Mouse (Mus musculus) cerebellum, adult 18-20 months (tissue): Measurements from ENCODE around the gene Arl13b.

Experiments
- DNase-seq, 2 experiments: peaks; one replicate each; pipeline ENCODE4 v3.0.0; 2021

Arl13b gene

GRCm38 (mm10) chr16:62813790-62814189 lies 33.0 kb downstream of the Arl13b start:
- no peak for DNase-seq

- no peak for DNase-seq
Measured at GRCm38 (mm10) chr16:62810855-62811254, 36.0 kb downstream of the Arl13b start.

GRCm38 (mm10) chr16:62807249-62807979 lies 39.4 kb downstream of the Arl13b start:
- no peak for DNase-seq

DNA sequence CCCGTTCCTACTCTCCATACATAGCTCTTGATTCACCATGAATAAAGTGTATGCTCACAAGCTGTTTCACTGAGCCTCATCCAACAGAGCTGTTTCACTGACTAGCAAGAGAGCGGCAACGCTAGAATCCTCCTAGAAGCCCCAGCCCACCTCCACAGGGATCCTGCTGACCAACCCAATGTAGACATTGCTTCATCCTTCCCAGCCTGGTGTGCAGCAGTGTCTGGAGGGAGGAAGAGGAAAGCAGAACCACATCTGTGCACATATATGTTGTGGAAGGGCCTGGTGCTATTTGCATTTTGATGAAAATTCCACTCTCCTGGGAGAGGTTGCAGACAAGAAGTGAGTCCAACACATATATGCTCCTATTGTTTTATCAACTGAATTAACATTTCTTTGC lies 42.2 kb downstream of the Arl13b start:
- no peak for DNase-seq

GRCm38 (mm10) chr16:62799839-62800238 lies 47.0 kb downstream of the Arl13b start:
- DNase-seq = no peak

DNA sequence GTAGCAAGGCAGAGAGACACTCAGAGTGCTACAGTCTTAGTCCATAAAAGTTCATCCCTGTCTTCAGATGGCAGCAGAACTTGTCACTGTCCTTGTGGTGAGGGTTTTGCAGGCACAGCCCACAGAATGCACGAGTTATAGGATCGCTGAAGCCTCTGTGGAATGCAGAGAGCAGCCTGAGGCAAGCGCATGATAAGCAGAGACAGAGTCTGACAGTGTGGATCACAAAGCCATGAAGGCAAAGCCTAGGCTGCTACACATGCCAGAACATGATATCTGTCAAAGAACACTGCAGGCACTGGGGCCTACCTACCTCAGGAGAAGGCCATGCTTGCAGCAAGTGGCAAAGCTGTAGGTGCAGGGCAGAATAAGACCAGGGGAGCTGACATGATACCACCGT lies 47.4 kb downstream of the Arl13b start:
- no peak for DNase-seq

DNA sequence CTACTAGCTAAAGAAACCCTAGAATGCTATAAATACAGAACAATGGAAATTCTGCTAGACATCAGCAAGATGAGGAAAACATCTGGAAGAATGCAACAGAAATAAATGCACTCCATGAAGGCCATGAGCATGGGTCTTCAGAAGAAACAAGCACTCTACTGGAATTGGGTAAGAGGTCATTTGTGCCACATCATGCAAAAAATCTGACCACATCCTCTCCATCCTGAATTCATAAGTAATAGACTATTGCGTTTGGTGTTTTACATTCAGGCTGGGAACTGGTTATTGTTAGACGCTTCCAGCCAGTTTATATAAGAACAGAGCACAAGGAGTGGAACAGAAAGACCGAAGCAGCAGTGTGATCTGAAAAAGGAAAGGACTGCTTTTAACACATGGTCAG lies 48.0 kb downstream of the Arl13b start:
- DNase-seq = no peak

GRCm38 (mm10) chr16:62796608-62797007 lies 50.2 kb downstream of the Arl13b start:
- no peak for DNase-seq

GRCm38 (mm10) chr16:62786621-62787331 lies 60.1 kb downstream of the Arl13b start, which contains the start of gene Nsun3:
Gene Nsun3 (minus strand): TSS chr16:62786818.
- peak; percentile 89 to 93 for DNase-seq

GRCm38 (mm10) chr16:62782229-62782628 lies 64.6 kb downstream of the Arl13b start:
- DNase-seq = no peak

GRCm38 (mm10) chr16:62778282-62778681 lies 68.6 kb downstream of the Arl13b start:
- no peak for DNase-seq

DNA sequence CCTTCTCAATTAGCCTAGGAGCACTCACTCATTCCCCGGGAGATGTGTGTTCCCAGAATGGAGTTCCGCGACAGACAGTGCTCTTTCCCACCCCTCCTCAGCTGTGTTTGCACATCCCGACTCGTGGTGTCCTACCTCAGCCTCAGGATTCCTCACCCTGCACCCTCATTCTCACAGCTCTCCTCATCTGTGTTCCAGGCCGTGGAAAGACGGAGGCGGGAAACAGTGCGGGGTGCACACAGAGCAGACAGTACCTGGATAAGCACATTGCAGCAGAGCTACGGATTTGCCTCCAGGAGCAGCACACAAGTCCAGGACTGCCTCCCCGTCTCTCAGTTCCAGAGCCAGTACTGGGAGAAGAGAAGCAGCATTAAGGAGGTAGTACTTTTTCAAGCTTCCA lies 70.8 kb downstream of the Arl13b start:
- DNase-seq = no peak

DNA sequence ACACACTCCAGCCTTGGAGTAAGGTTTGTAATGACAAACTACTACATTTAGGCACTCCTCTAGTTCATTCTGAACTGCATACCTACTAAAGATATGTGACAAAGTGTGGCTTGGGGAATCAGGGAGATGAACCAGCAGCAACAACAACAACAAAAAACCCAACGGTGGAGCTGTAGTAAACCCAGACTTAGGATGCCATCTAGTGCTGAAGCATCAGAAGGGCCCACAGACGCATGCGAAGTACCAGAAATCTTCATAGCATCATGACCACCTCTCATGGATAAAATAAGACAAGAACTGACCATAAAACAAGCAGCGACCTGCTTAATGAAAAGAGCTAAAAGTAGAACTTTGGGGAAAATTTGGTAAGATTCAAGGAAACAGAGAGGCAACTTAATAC lies 73.4 kb downstream of the Arl13b start:
- no peak for DNase-seq

DNA sequence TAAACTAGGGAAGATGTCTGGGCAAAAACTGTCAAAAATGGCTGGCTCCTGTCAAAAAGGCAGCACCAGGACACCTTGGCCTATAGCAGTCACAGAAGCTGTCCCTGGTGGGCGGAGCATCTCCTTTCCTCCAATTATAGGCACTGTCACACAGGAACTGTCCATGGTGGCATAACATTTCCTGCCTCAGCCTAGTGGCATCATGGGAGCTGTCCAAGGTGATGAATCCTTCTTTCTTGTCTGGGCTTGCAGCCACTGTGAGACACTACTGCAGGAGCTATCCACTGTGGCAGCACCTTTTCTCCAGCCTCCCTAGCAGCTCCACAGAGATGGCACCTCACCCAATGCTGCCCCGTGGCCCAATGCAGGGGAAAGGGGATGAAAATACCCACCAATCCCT lies 88.5 kb downstream of the Arl13b start:
- no peak for DNase-seq

- DNase-seq = no peak
Measured at GRCm38 (mm10) chr16:62755307-62755706, 91.5 kb downstream of the Arl13b start.

- DNase-seq = no peak
Measured at GRCm38 (mm10) chr16:62753597-62753996, 93.2 kb downstream of the Arl13b start.

- DNase-seq = no peak
Measured at GRCm38 (mm10) chr16:62753079-62753478, 93.8 kb downstream of the Arl13b start.

DNA sequence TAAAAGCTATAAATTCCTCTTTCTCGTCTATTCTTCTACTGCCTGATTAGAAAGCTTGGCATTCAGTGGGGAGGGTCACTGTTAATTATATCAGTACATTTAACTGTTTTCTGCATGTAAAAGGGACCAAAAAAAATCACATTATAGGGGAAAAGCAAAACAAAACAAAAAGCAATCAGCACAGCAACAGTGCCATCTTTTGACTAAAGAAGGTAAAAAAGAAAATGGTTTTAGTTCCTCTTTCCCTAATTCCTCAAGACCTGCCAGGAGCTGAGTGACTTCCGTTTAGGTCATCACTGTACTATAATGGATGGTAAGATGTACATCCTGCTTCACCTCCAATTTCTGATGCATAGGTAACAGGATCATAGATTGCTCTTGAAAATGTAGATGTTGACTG lies 101.0 kb downstream of the Arl13b start:
- DNase-seq = no peak
